Mouse (Mus musculus): Measurements from ENCODE around the gene T2.

T2 gene

DNA sequence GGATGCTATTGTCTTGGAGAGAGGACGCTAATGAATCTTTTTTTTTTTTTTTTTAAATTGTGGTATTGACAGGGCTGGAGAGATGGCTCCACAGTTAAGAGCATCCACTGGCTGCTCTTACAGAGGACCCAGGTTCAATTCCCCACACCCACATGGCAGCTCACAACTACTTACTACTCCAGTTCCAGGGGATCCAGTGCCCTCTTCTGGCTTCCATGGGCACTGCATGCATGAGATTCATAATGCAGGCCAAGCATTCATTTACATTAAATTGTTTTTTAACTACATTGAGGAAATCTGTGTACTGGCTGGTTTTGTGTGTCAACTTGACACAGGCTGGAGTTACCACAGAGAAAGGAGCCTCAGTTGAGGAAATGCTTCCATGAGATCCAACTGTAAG is 64.9 kb downstream of the T2 start:
- DNase-seq, result no peak

DNA sequence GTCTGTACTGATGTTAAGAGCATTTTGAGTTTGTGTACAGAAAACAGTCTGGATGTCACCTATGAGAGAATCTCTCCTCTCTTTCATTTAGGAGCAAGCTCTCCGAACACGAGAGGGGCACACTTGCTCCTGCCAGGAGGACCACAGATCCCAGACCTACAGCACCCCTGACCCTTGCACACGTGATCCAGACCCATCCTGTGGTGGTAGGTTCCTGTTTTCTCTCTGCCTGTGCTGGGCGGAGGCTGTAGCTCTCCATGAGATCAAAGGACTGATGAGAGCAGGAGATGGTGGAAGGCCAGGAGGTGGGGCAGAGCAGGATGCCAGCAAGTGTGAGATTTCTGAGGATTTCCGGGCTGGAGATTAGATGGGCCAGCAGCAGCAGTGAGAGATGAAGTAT is 65.7 kb downstream of the T2 start:
- DNase-seq, result no peak

GRCm38 (mm10) chr17:8423283-8423682 is 67.5 kb downstream of the T2 start:
- peak in 1 of 2 experiments; percentile 10 for DNase-seq

DNA sequence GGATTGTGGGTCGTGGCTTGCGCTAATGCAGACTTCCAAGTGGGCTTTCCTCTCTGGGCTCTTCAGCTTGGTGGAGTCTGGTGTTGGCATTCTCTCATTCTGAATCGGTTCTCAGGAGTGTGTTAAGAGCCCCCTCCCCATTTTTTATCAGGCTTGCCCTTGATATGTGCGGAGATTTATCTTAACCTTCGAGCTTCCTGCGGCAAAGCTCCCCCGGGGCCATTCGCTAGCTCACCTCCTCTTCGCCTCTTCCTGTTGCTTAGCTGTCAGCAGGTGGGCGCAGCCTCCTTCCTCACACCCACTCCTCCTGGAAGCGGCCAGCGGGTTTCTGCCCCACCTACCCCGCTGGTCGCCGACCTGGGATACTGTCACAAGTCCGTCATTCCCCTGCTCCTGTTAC is 73.6 kb downstream of the T2 start:
- DNase-seq, result no peak

DNA sequence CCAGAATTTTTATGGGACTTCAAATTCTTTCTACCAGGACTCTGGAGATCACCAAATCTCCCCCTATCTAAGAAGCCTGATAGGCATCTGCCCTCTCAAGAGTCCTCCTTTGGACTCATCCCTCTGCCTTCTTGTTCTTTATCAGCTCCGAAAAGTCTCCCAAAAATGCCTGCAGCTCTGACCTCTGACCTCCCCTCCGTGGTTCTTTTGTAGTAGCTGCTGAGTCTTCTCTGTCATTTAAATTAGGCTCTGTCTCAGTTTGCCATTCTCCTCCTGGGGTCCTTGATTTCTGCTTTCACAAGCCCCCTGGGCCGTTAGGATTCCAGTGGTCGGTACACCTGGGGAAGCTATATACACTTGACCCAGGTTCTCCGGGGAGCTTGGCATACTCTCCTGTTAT is 74.1 kb downstream of the T2 start:
- no peak for DNase-seq

- DNase-seq, result no peak
Measured at GRCm38 (mm10) chr17:8432179-8432800, 76.5 kb downstream of the T2 start.

DNA sequence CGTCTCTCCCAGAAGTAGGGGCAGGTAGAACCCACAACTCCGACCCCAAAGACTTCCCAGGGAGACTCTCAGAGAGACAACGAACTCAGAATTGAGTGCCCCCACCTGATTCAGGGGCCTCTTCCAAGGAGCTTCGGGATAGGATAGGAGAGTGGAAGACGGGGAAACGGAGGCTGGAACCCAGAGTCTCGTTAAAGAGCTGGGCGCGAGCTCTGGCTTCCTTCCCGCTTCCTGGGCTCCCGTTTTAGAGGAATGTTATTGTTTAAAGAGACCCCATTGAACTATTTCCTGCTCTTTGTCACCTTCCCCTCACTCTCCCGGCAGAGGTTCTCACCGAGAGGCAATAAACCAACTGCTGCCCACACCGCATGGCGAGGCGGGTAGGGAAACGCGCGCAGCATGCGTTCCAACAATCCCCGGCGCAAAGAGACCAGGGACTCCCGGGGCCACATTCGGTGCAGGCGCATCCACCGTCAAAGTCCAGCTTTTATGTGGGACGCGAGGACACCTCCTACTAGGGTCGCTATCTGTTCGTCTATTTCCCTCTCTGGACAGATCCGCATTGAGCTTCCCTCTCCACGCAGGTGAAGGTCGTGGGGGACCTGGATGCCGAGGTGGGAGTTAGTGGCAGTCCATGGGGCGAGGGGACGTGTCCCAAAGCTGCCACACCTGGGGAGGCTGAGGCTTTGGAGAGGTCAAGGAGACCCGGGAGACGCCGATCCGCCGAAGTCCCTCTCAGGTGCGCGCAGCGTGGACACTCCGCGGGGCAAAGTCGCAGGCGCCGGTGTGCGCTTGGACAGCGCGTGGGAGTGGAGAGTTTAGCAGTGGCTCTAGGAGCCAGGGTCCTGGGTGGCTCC is 77.6 kb downstream of the T2 start:
- no peak for DNase-seq

GRCm38 (mm10) chr17:8433978-8434960 is 78.5 kb downstream of the T2 start, which contains the start of gene T:
Gene T, plus strand, starts transcription at chr17:8434423.
- DNase-seq, result no peak

- DNase-seq, result no peak
Measured at GRCm38 (mm10) chr17:8436184-8436583, 80.4 kb downstream of the T2 start.

DNA sequence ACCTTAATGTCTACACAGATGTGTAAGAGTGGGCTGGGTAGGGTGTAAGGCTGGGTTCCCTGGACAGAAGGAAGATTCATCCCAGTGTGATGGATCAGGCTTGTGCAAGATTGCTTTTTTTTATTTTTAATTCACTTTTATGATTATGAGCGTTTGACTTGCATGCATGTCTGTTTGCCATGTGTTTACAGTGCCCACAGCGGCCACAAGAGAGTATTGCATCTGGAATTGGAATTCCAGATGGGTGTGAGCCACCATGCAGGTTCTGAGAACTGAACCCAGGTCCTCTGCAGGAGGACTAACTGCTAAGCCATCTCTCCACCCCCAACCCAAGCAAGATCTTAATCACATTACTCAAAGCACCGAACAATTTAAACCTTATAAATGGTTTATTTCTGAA is 88.3 kb downstream of the T2 start:
- DNase-seq, result no peak

DNA sequence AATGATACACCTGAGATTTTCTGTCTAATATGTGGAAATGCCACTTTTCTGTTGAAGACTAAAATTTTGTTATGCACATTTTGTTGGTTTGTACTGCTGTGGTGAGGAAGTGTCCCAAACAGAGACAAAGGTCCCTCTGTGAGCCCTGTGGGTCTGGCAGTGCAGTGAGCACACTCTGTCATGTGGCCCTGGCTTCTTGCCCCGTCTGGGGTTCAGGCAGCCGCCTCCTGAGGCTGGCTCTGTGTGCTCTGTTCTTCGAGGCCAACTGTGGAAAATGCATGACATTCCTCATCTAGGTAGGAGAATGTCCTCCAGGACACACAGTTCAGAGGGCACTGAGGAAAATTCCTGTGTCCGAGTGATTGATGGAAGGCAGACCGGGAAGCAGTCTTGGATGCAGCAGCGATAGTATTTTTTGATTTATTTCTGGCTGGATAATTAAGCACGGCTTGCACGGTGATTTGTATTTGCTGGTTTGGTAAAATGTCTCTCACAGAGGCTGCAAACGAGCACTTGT is 91.9 kb downstream of the T2 start:
- DNase-seq, result no peak

GRCm38 (mm10) chr17:8448324-8448723 is 92.5 kb downstream of the T2 start:
- no peak for DNase-seq

- no peak for DNase-seq
Measured at GRCm38 (mm10) chr17:8455196-8455595, 99.4 kb downstream of the T2 start.

- no peak for DNase-seq
Measured at GRCm38 (mm10) chr17:8455601-8456000, 99.8 kb downstream of the T2 start.

GRCm38 (mm10) chr17:8456856-8457460 is 101.2 kb downstream of the T2 start:
- DNase-seq, result no peak

GRCm38 (mm10) chr17:8461568-8461967 is 105.8 kb downstream of the T2 start:
- peak in 1 of 2 experiments; percentile 37 for DNase-seq

- peak in 1 of 2 experiments; percentile 39 for DNase-seq
Measured at GRCm38 (mm10) chr17:8463482-8464128, 107.8 kb downstream of the T2 start.

GRCm38 (mm10) chr17:8467771-8468170 is 112.0 kb downstream of the T2 start:
- no peak for DNase-seq

DNA sequence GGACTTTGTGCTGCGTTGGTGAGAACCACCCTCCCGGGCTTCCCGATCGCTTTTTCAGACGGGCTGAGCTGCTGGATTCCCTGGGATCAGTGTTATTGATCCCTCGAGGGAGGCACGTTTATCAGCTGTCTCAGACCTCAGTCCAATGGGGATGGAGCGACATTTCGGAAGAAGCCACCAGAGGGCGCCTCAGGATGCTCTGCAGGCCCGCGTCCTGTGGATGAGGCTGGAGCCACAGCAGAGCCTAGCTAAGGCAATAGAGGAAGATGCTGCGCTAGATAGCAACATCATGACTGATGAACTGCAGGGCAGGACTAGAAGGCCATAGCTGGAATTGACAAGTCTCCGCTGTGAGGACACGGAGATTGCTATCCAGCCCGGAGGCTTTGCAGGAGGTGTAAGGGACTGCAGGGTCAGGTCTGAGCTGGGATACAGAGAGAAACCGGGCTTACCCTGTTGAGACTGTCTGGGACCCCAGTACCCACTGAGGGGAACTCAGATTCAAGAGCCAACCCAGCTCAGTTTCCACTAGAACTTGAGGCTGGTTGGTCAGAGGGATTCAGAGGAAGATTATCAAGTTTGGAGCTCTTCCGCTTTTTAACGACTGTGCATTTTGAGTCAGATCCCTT is 113.0 kb downstream of the T2 start:
- DNase-seq, result peak; percentile 15 to 65
